Mouse (Mus musculus): Measurements from ENCODE around the gene Vmp1. TPM values are rescaled to one million over a fixed set of nuclear protein-coding genes. Genes with fewer than 3 reads are reported as not detected.

Vmp1 gene
- 10 to 100 TPM; 67.7 to 84.9 TPM for total RNA-seq (2021)
- long read RNA-seq, experiment 1, transcript Vmp1-201 (12 exons, 2,787 nt), result major isoform, 103 of 132 reads
- long read RNA-seq, experiment 1, partial matches to known transcripts, result 5 of 132 reads
- long read RNA-seq, experiment 1, other reads (novel, unspliced or antisense), result 23 of 132 reads
- long read RNA-seq, experiment 2, transcript Vmp1-201 (12 exons, 2,787 nt), result major isoform, 91 of 118 reads
- long read RNA-seq, experiment 2, partial matches to known transcripts, result 1 of 118 reads
- long read RNA-seq, experiment 2, other reads (novel, unspliced or antisense), result 25 of 118 reads

- intact Hi-C loops (cut with DNase I; ENCODE audit: low total_unique reads), result no loop called here
- DNase-seq, result peak; percentile 95
These were observed at the start of gene Vmp1, which contains the start of gene Ptrh2 for GRCm38 (mm10) chr11:86683395-86684125. Vmp1 (minus strand) TSS chr11:86683836. Ptrh2 (plus strand) TSS chr11:86683985.

GRCm38 (mm10) chr11:86731443-86731842 is 47.8 kb upstream of the Vmp1 start:
- intact Hi-C loops (cut with DNase I; ENCODE audit: low total_unique reads), result no loop called here
- DNase-seq, result no peak

DNA sequence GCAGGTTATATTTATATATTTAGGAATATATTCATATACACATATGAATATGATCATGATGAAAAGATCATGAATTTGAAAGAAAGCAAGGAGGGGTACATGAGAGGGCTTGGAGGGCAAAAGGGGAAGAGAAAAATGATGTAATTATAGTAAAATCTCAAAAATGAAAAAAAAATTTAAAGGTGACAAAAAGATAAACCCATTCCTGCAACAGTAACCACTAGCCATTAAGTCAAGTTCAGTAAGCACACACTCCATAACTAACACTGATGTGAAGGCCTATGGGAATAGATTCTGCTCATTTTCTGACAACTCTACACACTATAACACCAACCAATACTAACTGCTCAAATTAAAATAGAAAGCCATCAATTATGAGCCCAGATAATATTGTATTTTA is 42.0 kb upstream of the Vmp1 start:
- intact Hi-C loops (cut with DNase I; ENCODE audit: low total_unique reads), result no loop called here

GRCm38 (mm10) chr11:86724982-86725381 is 41.3 kb upstream of the Vmp1 start:
- intact Hi-C loops (cut with DNase I; ENCODE audit: low total_unique reads), result no loop called here
- DNase-seq, result no peak

More for the DNA sequence above, 42.0 kb upstream of the Vmp1 start:
- no peak for DNase-seq

DNA sequence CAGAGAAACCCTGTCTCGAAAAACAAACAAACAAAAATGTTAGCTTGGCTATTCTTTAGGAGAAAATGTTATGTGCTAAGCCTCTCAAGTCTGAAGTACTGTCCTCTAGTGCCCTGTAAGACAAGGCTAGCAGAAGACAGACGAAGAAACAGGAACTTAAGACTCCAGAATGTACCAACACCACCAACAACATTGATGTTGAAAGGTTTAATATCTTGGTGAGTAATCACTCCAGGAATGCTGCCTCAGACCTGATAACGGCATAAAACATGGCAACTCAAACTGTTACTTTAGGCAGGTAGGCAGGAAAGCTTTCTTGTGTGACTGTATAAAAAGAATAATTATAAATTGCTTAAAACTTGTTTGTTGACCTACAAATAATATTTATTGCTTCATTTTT is 40.4 kb upstream of the Vmp1 start:
- DNase-seq, result no peak
- intact Hi-C loops (cut with DNase I; ENCODE audit: low total_unique reads), result no loop called here

- no peak for DNase-seq
- intact Hi-C loops (cut with DNase I; ENCODE audit: low total_unique reads), result no loop called here
These were observed 35.8 kb upstream of the Vmp1 start for GRCm38 (mm10) chr11:86719390-86719789.

GRCm38 (mm10) chr11:86718369-86718768 is 34.7 kb upstream of the Vmp1 start:
- no peak for DNase-seq
- intact Hi-C loops (cut with DNase I; ENCODE audit: low total_unique reads), result no loop called here

DNA sequence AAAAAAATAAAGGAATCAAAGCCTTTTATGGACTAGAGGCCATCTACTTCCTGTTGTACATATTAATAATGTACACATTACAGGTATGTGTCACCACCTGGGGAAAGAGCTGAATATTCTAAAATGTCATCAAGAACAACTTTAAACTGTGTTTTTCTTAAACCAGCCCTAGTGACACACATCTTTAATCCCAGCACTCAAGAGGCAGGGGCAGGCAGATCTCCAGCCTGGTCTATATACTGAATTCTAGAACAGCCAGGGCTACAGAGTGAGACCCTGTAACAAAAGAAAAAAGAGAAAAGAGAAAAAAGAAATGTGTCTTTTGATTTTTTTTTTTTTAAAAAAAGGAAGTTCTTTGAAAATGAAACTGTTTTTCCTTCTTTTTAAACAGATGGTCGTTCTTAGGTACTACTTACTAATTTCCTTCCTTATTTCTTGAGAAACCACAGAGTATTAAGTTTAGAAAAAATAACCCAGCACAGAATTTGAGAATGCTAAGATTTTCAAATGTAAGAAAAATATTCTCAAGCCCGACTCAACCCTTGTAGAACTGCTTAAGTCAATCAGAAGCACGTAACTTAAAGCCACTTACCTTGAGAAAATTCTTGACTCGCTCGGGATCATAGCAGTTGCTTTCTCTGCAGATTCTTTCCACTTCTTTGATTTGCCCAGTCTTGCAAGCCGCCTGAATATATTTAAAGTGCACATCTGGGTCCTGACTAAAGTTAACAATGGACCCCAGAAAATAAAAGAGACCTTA is 33.9 kb upstream of the Vmp1 start:
- intact Hi-C loops (cut with DNase I; ENCODE audit: low total_unique reads), result no loop called here
- no peak for DNase-seq

GRCm38 (mm10) chr11:86714606-86715005 is 31.0 kb upstream of the Vmp1 start:
- no peak for DNase-seq
- intact Hi-C loops (cut with DNase I; ENCODE audit: low total_unique reads), result no loop called here

DNA sequence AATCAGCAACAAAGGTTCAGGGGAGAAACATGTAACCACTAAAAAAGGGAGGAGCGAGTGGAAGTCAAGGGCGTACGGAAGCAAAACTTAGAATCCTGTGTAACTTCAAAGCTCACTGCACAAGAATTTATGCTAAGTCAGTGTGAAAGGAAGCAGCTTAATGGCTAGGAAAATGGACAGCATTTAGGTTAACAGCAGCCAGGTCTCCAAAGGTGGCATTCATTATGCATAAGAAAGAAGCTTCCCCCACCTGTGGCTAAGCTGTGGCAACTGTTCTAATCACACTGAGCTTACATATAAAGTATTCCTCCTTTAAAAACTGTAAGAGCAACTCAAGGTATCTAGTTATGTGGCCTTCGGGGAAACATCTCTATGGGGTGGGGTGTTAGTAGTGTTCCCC is 17.5 kb upstream of the Vmp1 start:
- intact Hi-C loops (cut with DNase I; ENCODE audit: low total_unique reads), result no loop called here
- no peak for DNase-seq

DNA sequence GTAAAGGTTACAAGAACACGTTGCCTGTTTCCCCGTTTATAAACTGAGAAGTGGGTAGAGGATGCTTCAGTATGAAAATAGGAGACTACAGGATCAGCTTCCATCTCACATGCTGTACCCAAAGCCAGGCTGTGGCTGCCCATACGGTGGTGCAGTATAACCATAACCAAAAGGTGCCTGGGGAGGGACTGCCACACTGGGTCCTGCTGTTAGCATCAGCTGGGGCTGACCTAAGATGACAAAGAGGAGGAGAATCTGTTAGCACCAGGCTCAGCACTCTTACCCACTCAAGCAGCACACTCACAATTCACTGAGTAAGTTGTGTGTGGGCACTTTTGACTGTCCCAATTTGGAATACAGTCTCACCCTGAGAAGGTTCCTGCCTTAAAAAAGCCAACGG is 11.8 kb upstream of the Vmp1 start:
- intact Hi-C loops (cut with DNase I; ENCODE audit: low total_unique reads), result no loop called here
- DNase-seq, result no peak

DNA sequence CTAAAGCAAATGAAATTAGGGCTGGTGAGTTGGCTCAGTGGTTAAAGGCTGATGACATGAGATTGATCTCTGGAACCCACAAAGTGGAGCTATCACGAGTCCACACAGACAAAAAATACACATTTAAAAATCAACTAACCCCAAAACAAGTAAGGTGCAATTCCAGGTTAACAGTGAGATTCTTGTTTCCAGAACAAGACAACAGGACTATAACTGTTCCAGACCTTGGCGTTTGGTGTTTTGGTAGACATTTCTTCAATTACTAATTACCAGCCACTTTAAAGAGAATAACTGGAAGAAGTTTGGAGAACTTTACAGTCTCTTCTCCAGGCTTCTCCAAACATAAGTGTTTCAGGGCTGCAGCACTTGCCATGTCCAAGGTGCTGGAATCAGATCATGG is 8.9 kb upstream of the Vmp1 start:
- intact Hi-C loops (cut with DNase I; ENCODE audit: low total_unique reads), result no loop called here
- DNase-seq, result no peak

GRCm38 (mm10) chr11:86691956-86692355 is 8.3 kb upstream of the Vmp1 start:
- DNase-seq, result no peak
- intact Hi-C loops (cut with DNase I; ENCODE audit: low total_unique reads), result no loop called here

DNA sequence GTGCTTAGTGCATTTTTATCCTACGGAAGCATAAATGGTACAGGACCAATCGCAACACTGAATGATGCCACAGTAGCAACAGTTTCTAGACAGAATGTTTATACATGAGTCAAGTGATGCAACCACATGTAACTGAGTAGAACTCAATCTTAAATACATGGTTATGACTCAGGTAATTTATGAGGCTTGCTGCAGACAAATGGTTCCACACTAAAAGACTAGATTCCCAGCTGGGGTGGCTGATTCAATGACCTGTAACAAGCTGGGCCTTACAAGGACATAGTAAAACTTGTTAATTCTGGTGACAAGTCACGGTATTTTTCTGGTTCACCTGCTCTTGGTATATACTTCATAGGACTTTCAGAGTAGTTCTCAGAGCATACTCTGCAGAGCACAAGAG is 7.8 kb upstream of the Vmp1 start:
- DNase-seq, result no peak
- intact Hi-C loops (cut with DNase I; ENCODE audit: low total_unique reads), result no loop called here

- no peak for DNase-seq
- intact Hi-C loops (cut with DNase I; ENCODE audit: low total_unique reads), result no loop called here
These were observed 6.7 kb upstream of the Vmp1 start for GRCm38 (mm10) chr11:86690383-86690782.

- DNase-seq, result no peak
- intact Hi-C loops (cut with DNase I; ENCODE audit: low total_unique reads), result no loop called here
These were observed 1.7 kb upstream of the Vmp1 start for GRCm38 (mm10) chr11:86685366-86685765.

- intact Hi-C loops (cut with DNase I; ENCODE audit: low total_unique reads), result no loop called here
- DNase-seq, result no peak
These were observed 733 bp upstream of the Vmp1 start for GRCm38 (mm10) chr11:86684126-86685012.

DNA sequence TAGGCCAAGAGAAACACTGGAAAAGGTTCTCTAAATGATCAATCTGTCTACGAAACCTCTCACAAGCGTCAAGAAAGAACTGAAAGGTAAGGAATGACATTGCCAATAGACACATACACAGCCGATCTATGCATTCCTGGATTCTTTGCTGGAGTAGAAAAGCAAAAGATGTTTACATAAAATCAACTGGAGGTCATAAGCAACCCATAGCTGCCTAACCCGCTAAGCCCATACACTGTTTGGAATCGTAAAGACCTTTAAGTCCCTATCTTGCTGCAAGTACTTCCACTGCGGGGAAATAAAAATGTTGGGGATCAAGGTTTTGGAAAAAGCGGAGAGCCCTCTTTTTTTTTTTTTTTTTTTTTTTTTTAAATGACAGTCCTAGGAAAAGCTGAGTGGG is 775 bp downstream of the Vmp1 start:
- DNase-seq, result no peak
- intact Hi-C loops (cut with DNase I; ENCODE audit: low total_unique reads), result no loop called here

- intact Hi-C loops (cut with DNase I; ENCODE audit: low total_unique reads), result no loop called here
- no peak for DNase-seq
These were observed 2.2 kb downstream of the Vmp1 start for GRCm38 (mm10) chr11:86681423-86681822.

DNA sequence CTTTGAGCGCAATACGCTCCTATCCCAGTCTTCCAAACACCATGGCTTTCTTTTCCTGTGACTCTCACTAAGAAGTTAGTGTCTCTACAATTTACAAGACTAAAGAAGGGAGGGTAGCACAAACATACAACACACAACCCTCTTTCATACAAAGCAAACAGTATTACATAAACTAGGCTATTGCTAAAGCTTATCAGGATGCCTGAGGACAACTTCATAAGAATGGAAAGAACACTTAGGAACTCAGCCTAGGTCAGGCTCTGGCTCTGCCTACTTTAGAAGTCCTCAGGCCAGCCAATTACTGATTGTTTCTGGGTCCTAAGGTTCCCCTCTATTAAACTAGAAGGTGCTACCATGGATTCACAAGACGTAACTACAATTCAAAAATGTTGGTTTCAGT is 2.9 kb downstream of the Vmp1 start:
- DNase-seq, result no peak
- intact Hi-C loops (cut with DNase I; ENCODE audit: low total_unique reads), result no loop called here

Measured in gastrocnemius, postnatal 14 days (tissue).